Mouse (Mus musculus) kidney, adult 9 months (tissue): ENCODE results near the gene Ak8.

Experiments used
- DNase-seq: peaks from one replicate; pipeline ENCODE4 v3.0.0; 2022

Ak8 gene

GRCm38 (mm10) chr2:28798390-28798789 is 98.4 kb downstream of the Ak8 start:
- no peak for DNase-seq

- no peak for DNase-seq
These were observed 99.6 kb downstream of the Ak8 start for GRCm38 (mm10) chr2:28799575-28799974.

- no peak for DNase-seq
These were observed 103.4 kb downstream of the Ak8 start for GRCm38 (mm10) chr2:28803406-28803805.

- DNase-seq = no peak
These were observed 108.9 kb downstream of the Ak8 start for GRCm38 (mm10) chr2:28808841-28809240.

- DNase-seq = no peak
These were observed 110.5 kb downstream of the Ak8 start for GRCm38 (mm10) chr2:28810260-28811013.

- peak; percentile 16 for DNase-seq
These were observed 118.9 kb downstream of the Ak8 start for GRCm38 (mm10) chr2:28818866-28819265.

GRCm38 (mm10) chr2:28829265-28829664 is 129.3 kb downstream of the Ak8 start:
- DNase-seq = peak; percentile 39

- DNase-seq = no peak
These were observed 136.4 kb downstream of the Ak8 start for GRCm38 (mm10) chr2:28836181-28836940.

- DNase-seq = peak; percentile 11
These were observed 139.7 kb downstream of the Ak8 start for GRCm38 (mm10) chr2:28839501-28840221.

- peak; percentile 93 for DNase-seq
These were observed 140.4 kb downstream of the Ak8 start, which contains the start of the genes Gtf3c4 and Ddx31 for GRCm38 (mm10) chr2:28840222-28840951. Gene Gtf3c4 (minus strand): TSS chr2:28840360. Gene Ddx31 (plus strand): TSS chr2:28840406.

- no peak for DNase-seq
These were observed 142.1 kb downstream of the Ak8 start for GRCm38 (mm10) chr2:28842042-28842441.

- no peak for DNase-seq
These were observed 148.9 kb downstream of the Ak8 start for GRCm38 (mm10) chr2:28848879-28849278.

- DNase-seq = no peak
These were observed 152.6 kb downstream of the Ak8 start for GRCm38 (mm10) chr2:28852594-28852993.

- DNase-seq = no peak
These were observed 155.8 kb downstream of the Ak8 start for GRCm38 (mm10) chr2:28855773-28856172.

GRCm38 (mm10) chr2:28859303-28859702 is 159.3 kb downstream of the Ak8 start:
- no peak for DNase-seq

- DNase-seq = no peak
These were observed 160.9 kb downstream of the Ak8 start for GRCm38 (mm10) chr2:28860678-28861423.
